Mouse (Mus musculus): ENCODE measurements around the gene Foxr1. TPM values are rescaled to one million over a fixed set of nuclear protein-coding genes. Genes with fewer than 3 reads are reported as not detected.
A peak's percentile ranks its signal among the peaks of the same experiment; 100 is the strongest.

Foxr1 gene
- total and polyA plus RNA-seq, 2 experiments from 2014 or later = not detected

DNA sequence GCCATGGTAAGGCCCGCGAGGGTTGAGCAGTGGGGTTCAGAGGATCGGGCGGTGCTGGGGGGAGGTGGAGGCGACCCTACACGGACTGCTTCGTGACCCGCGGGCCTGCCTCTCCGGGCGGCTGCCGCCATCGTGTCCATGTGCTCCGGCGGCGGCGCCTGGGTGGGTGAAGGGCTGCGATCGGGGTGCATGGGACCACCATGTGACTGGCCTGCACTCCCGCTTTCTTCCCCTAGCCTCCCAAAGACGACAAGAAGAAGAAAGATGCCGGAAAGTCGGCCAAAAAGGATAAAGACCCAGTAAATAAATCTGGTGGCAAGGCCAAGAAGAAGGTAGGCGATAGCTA is 33.2 kb downstream of the Foxr1 start:
- no peak for DNase-seq (ENCODE audit: low spot score)
- H3K9me3 ChIP-seq (ENCODE audit: low read length) = no peaks in the 10 kb centered on the region
- H3K27me3 ChIP-seq (ENCODE audit: insufficient read depth, low read length) = no peaks in the 10 kb centered on the region
- peak overlapping the region; percentile 64 for H3K4me2 ChIP-seq (ENCODE audit: low read depth, low read length)
- peak overlapping the region; percentile 83 for H3K9ac ChIP-seq (replicated peaks; ENCODE audit: low read length)
- H3K4me1 ChIP-seq (ENCODE audit: insufficient read depth, low read length) = no peaks in the 10 kb centered on the region; the same call in 1 of the 2 replicates
- H3K36me3 ChIP-seq (ENCODE audit: insufficient read depth, low read length) = peaks cover 57% of the 10 kb centered on the region
- ATAC-seq = peak; percentile 53; the same call in 1 of the 2 replicates
- H3K4me3 ChIP-seq (ENCODE audit: low read length) = peak overlapping the region; percentile 80
- TF ChIP-seq CTCF (IDR thresholded peaks at IDR 0.05; ENCODE audit: low read depth) = no peak
- under 1% methylated on average over 24 of the region's 24 CpGs for WGBS
- H3K27ac ChIP-seq = peak overlapping the region; percentile 96

GRCm38 (mm10) chr9:44406906-44407751 is 33.8 kb downstream of the Foxr1 start, which contains the start of the genes Rps25 and Trappc4:
TSS of gene Rps25 (plus strand) at chr9:44407139.
TSS of gene Trappc4 (minus strand) at chr9:44407600.
- WGBS = under 1% methylated on average over 51 of the region's 51 CpGs

GRCm38 (mm10) chr9:44405011-44405410 is 35.9 kb downstream of the Foxr1 start:
- H3K4me3 ChIP-seq (ENCODE audit: low read length) = no peak overlapping the region
- H3K36me3 ChIP-seq (ENCODE audit: insufficient read depth, low read length) = peaks cover 56% of the 10 kb centered on the region
- H3K4me2 ChIP-seq (ENCODE audit: low read depth, low read length) = no peak overlapping the region
- WGBS = 83% methylated on average over 3 of the region's 3 CpGs
- H3K9ac ChIP-seq (replicated peaks; ENCODE audit: low read length) = no peak overlapping the region
- no peak overlapping the region for H3K27ac ChIP-seq
- DNase-seq (ENCODE audit: low spot score) (no peak), ATAC-seq (no peak)
- no peak for TF ChIP-seq CTCF (IDR thresholded peaks at IDR 0.05; ENCODE audit: low read depth)
- no peaks in the 10 kb centered on the region for H3K9me3 ChIP-seq (ENCODE audit: low read length)
- no peaks in the 10 kb centered on the region for H3K27me3 ChIP-seq (ENCODE audit: insufficient read depth, low read length)
- H3K4me1 ChIP-seq (ENCODE audit: insufficient read depth, low read length) = no peaks in the 10 kb centered on the region; the same call in 1 of the 2 replicates

More at GRCm38 (mm10) chr9:44406906-44407751, 33.8 kb downstream of the Foxr1 start, which contains the start of the genes Rps25 and Trappc4:
- no peaks in the 10 kb centered on the region; the same call in 1 of the 2 replicates for H3K4me1 ChIP-seq (ENCODE audit: insufficient read depth, low read length)
- H3K36me3 ChIP-seq (ENCODE audit: insufficient read depth, low read length) = peaks cover 57% of the 10 kb centered on the region
- DNase-seq (ENCODE audit: low spot score) = peak; percentile 98
- peak within 1 kb of the TSS; percentile 64 for H3K4me2 ChIP-seq (ENCODE audit: low read depth, low read length)
- H3K9me3 ChIP-seq (ENCODE audit: low read length) = no peaks in the 10 kb centered on the region
- H3K9ac ChIP-seq (replicated peaks; ENCODE audit: low read length) = peak within 1 kb of the TSS; percentile 83
- no peaks in the 10 kb centered on the region for H3K27me3 ChIP-seq (ENCODE audit: insufficient read depth, low read length)
- peak; percentile 98 for ATAC-seq
- H3K4me3 ChIP-seq (ENCODE audit: low read length) = peak within 1 kb of the TSS; percentile 80
- H3K27ac ChIP-seq = peak within 1 kb of the TSS; percentile 96
- peak; percentile 7; the same call in 1 of the 2 replicates for TF ChIP-seq CTCF (IDR thresholded peaks at IDR 0.05; ENCODE audit: low read depth)

GRCm38 (mm10) chr9:44401081-44401480 is 39.9 kb downstream of the Foxr1 start:
- ATAC-seq (no peak), DNase-seq (ENCODE audit: low spot score) (no peak)
- Histone ChIP-seq H3K9me3 (ENCODE audit: low read length) (no peaks in the 10 kb centered on the region), H3K36me3 (ENCODE audit: insufficient read depth, low read length) (peaks cover 47% of the 10 kb centered on the region), H3K4me3 (ENCODE audit: low read length) (no peak overlapping the region), H3K27me3 (ENCODE audit: insufficient read depth, low read length) (no peaks in the 10 kb centered on the region), H3K9ac (replicated peaks; ENCODE audit: low read length) (no peak overlapping the region), H3K4me1 (ENCODE audit: insufficient read depth, low read length) (no peaks in the 10 kb centered on the region; the same call in 1 of the 2 replicates), H3K27ac (no peak overlapping the region), H3K4me2 (ENCODE audit: low read depth, low read length) (no peak overlapping the region)
- WGBS = 82% methylated on average over 4 of the region's 4 CpGs
- TF ChIP-seq CTCF (IDR thresholded peaks at IDR 0.05; ENCODE audit: low read depth) = no peak

DNA sequence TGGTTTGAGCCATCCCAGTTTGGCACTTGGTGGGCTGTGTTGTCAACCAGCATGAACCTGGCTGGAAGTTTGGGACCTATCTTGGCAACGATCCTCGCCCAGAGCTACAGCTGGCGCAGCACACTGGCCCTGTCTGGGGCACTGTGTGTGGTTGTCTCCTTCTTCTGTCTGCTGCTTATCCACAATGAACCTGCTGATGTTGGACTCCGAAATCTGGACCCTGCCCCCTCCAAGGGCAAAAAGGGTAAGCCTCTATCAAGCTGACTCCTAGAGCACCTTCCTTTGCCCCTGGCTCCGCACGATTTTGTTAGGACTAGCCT is 41.2 kb downstream of the Foxr1 start:
- H3K36me3 ChIP-seq (ENCODE audit: insufficient read depth, low read length) = peaks cover 42% of the 10 kb centered on the region
- H3K9me3 ChIP-seq (ENCODE audit: low read length) = no peaks in the 10 kb centered on the region
- H3K4me3 ChIP-seq (ENCODE audit: low read length) = no peak overlapping the region
- no peak for ATAC-seq
- no peak overlapping the region for H3K27ac ChIP-seq
- H3K27me3 ChIP-seq (ENCODE audit: insufficient read depth, low read length) = no peaks in the 10 kb centered on the region
- no peaks in the 10 kb centered on the region for H3K4me1 ChIP-seq (ENCODE audit: insufficient read depth, low read length)
- H3K9ac ChIP-seq (replicated peaks; ENCODE audit: low read length) = no peak overlapping the region
- H3K4me2 ChIP-seq (ENCODE audit: low read depth, low read length) = no peak overlapping the region
- WGBS = 88% methylated on average over 6 of the region's 6 CpGs
- no peak for TF ChIP-seq CTCF (IDR thresholded peaks at IDR 0.05; ENCODE audit: low read depth)
- DNase-seq (ENCODE audit: low spot score) = no peak

DNA sequence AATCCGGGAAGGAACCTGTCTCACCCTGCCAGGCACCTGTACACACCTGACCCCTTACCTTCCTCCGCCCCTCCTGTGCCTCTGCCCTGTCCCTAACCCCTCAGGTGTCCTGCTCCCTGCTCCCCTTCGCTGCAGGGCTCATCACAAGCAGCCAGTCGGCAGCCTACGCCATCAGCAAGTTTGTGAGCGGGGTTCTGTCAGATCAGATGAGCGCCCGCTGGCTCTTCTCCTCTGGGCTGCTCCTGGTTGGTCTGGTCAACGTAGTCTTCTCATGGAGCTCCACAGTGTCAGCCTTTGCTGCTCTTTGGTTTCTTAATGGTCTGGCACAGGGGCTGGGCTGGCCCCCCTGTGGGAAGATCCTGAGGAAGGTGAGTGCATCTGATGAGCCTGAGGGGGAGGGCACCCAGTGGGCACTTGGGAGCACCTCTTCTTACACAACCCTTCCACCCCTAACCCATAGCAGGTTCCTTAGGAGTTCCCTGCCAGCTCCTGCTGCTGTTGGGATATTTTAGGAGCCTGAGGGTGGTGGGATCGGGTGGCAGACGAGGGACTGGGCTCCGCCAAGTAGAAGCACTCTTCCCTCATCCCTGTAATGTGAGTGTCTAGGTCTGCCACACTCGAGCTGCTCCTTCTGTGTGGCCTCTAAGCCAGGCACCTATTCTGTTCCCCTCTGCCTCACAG is 41.7 kb downstream of the Foxr1 start:
- Histone ChIP-seq H3K9ac (replicated peaks; ENCODE audit: low read length) (no peak overlapping the region), H3K36me3 (ENCODE audit: insufficient read depth, low read length) (peaks cover 38% of the 10 kb centered on the region), H3K4me1 (ENCODE audit: insufficient read depth, low read length) (no peaks in the 10 kb centered on the region), H3K9me3 (ENCODE audit: low read length) (no peaks in the 10 kb centered on the region), H3K27ac (0 out of 2 replicates have a peak overlapping the region, but pooled peaks have one; percentile 11), H3K4me2 (ENCODE audit: low read depth, low read length) (peak overlapping the region; percentile 95), H3K27me3 (ENCODE audit: insufficient read depth, low read length) (no peaks in the 10 kb centered on the region), H3K4me3 (ENCODE audit: low read length) (0 out of 2 replicates have a peak overlapping the region, but pooled peaks have one; percentile 2)
- 77% methylated on average over 13 of the region's 13 CpGs for WGBS
- no peak for TF ChIP-seq CTCF (IDR thresholded peaks at IDR 0.05; ENCODE audit: low read depth)
- DNase-seq (ENCODE audit: low spot score) (no peak), ATAC-seq (no peak)
